In the genomic region with DNA sequence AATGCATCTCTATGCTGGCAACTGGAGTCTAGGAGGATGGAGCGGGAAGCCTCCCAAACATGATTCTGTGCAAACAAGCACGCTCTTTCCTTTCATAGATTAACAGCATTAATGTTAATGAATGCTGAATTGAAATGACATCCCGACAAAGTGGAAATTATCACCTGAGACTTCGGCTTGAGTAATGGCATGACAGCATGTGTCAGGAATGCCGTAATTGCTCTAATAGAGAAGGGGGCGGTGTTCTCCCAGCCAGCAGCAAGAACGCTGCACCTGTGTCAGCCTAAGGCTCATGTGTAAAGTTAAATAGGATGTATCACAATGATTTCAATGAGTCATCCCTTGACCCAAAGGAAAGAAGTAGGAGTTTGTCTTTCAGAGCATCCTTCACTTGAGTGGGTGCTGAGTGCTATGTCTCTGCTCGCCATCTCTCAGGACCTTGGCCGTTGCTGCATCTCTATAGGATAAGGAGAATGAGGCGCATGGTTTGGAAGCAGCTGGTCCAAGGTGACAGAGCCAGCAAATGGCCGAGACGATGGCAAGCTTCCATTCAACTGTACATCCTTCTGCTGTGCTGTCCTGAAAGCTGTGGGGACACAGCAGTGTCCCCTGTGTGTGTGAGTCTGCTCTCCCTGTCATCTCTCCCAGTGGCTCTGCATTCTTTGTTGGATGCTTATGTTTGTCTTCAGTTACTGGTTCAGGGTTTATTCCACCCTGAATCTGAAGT, we compare ENCODE assay signal across 19 mouse cellular contexts.
DNase-seq lines count a peak whose midpoint lies in the region; ATAC-seq lines count a peak whose summit lies in the region.
"Had no signal": no experiment of that assay in that cellular context is flagged by ENCODE, and none has a peak within 500 bp of the region (broad histone marks: within the 10 kb centered on the region; RNA-seq: fewer than 3 reads in every experiment).

No protein-coding gene starts in this region.

- H3K4me3 ChIP-seq in neural tube, embryonic 14.5 days (ENCODE audit: low read depth, low read length): no peak overlapping the region
- no peak overlapping the region for H3K4me3 ChIP-seq in neural tube, embryonic 15.5 days (replicated peaks)
- no peak overlapping the region for H3K4me3 ChIP-seq in hindbrain, embryonic 11.5 days (ENCODE audit: low read depth, low read length)
- H3K4me3 ChIP-seq: erythroblast, embryonic 14.5 days; limb, embryonic 15.5 days; midbrain, embryonic 12.5 days had no signal

- H3K27ac ChIP-seq in neural tube, embryonic 14.5 days (ENCODE audit: low read depth, low read length): no peak overlapping the region
- no peak overlapping the region for H3K27ac ChIP-seq in neural tube, embryonic 15.5 days (replicated peaks)
- H3K27ac ChIP-seq in hindbrain, embryonic 11.5 days (ENCODE audit: low read depth, low read length): no peak overlapping the region
- H3K27ac ChIP-seq: limb, embryonic 15.5 days; midbrain, embryonic 12.5 days had no signal

- intact Hi-C loops in heart, postnatal 25 days (cut with DNase I): no loop called here

- no peaks in the 10 kb centered on the region for H3K4me1 ChIP-seq in neural tube, embryonic 14.5 days (ENCODE audit: control insufficient read depth, insufficient read depth, low read length)
- H3K4me1 ChIP-seq in neural tube, embryonic 15.5 days: no peaks in the 10 kb centered on the region
- no peaks in the 10 kb centered on the region for H3K4me1 ChIP-seq in hindbrain, embryonic 11.5 days (replicated peaks; ENCODE audit: control insufficient read depth, insufficient read depth, low read length)
- H3K4me1 ChIP-seq: limb, embryonic 15.5 days; midbrain, embryonic 12.5 days had no signal

- H3K27me3 ChIP-seq in neural tube, embryonic 14.5 days (ENCODE audit: control insufficient read depth, insufficient read depth, low read length): no peaks in the 10 kb centered on the region
- H3K27me3 ChIP-seq in neural tube, embryonic 15.5 days (replicated peaks): no peaks in the 10 kb centered on the region
- no peaks in the 10 kb centered on the region for H3K27me3 ChIP-seq in hindbrain, embryonic 11.5 days (ENCODE audit: control insufficient read depth, insufficient read depth, low read length)
- H3K27me3 ChIP-seq: limb, embryonic 15.5 days; midbrain, embryonic 12.5 days; Patski had no signal

- H3K9ac ChIP-seq in neural tube, embryonic 14.5 days (replicated peaks; ENCODE audit: low read depth, low read length): no peak overlapping the region
- no peak overlapping the region for H3K9ac ChIP-seq in neural tube, embryonic 15.5 days (replicated peaks)
- no peak overlapping the region for H3K9ac ChIP-seq in hindbrain, embryonic 11.5 days (ENCODE audit: low read depth, low read length)
- H3K9ac ChIP-seq: limb, embryonic 15.5 days; liver, postnatal 0 days; midbrain, embryonic 12.5 days had no signal

- no peaks in the 10 kb centered on the region for H3K9me3 ChIP-seq in neural tube, embryonic 14.5 days (ENCODE audit: control insufficient read depth, low read length)
- no peaks in the 10 kb centered on the region for H3K9me3 ChIP-seq in neural tube, embryonic 15.5 days (replicated peaks)
- no peaks in the 10 kb centered on the region for H3K9me3 ChIP-seq in hindbrain, embryonic 11.5 days (ENCODE audit: control insufficient read depth, low read length)
- H3K9me3 ChIP-seq: limb, embryonic 15.5 days; midbrain, embryonic 12.5 days had no signal

- 72% methylated on average over 12 of the region's 12 CpGs for WGBS in neural tube, embryonic 14.5 days
- 77% methylated on average over 12 of the region's 12 CpGs for WGBS in neural tube, embryonic 15.5 days
- 87% methylated on average over 12 of the region's 12 CpGs for WGBS in hindbrain, embryonic 11.5 days

- no peaks in the 10 kb centered on the region for H3K36me3 ChIP-seq in neural tube, embryonic 14.5 days (ENCODE audit: control insufficient read depth, insufficient read depth, low read length)
- no peaks in the 10 kb centered on the region for H3K36me3 ChIP-seq in neural tube, embryonic 15.5 days
- no peaks in the 10 kb centered on the region for H3K36me3 ChIP-seq in hindbrain, embryonic 11.5 days (ENCODE audit: control insufficient read depth, insufficient read depth, low read length)
- H3K36me3 ChIP-seq: limb, embryonic 15.5 days; midbrain, embryonic 12.5 days had no signal

- ATAC-seq in neural tube, embryonic 14.5 days (ENCODE audit: low read depth): peak; percentile 21; the same call in 1 of the 2 replicates
- no peak for ATAC-seq in neural tube, embryonic 15.5 days (ENCODE audit: low FRiP score)
- ATAC-seq in hindbrain, embryonic 11.5 days (ENCODE audit: low FRiP score): no peak
- ATAC-seq: liver, postnatal 0 days; Patski had no signal

- H3K4me2 ChIP-seq in neural tube, embryonic 14.5 days (ENCODE audit: low read depth, low read length): no peak overlapping the region
- H3K4me2 ChIP-seq in neural tube, embryonic 15.5 days: no peak overlapping the region
- no peak overlapping the region for H3K4me2 ChIP-seq in hindbrain, embryonic 11.5 days (replicated peaks; ENCODE audit: low read depth, low read length)
- H3K4me2 ChIP-seq: heart, embryonic 11.5 days; limb, embryonic 15.5 days; midbrain, embryonic 12.5 days had no signal

- DNase-seq in heart, adult 11 months: peak; percentile 63
- DNase-seq in heart, postnatal 25 days (ENCODE audit: low spot score): no peak
- peak; percentile 38 for DNase-seq in cerebellum, adult 9-10 months
- no peak for DNase-seq in testis, postnatal 10 days (ENCODE audit: low spot score)
- no peak for DNase-seq in spleen, adult 18-20 months
- DNase-seq in hindbrain, embryonic 11.5 days (ENCODE audit: low spot score): no peak
- DNase-seq: adrenal gland, postnatal 36 days; heart, postnatal 14 days; kidney, adult 8-10 months; kidney, postnatal 25 days; liver, postnatal 0 days; lung, postnatal 14 days had no signal

Comparison
In these comparisons a context has a peak if more than half of its experiments do, and no peak if none do; other contexts are left out.
1. DNase-seq: peak in heart, adult 11 months (single experiment) and cerebellum, adult 9-10 months (single experiment); none in heart, postnatal 25 days (single experiment), testis, postnatal 10 days (single experiment), spleen, adult 18-20 months (0 of 2) and hindbrain, embryonic 11.5 days (single experiment).